Mouse (Mus musculus) left cerebral cortex, postnatal 10 days (tissue): ENCODE measurements around the gene Galntl6. TPM values are rescaled to one million over a fixed set of nuclear protein-coding genes. Genes with fewer than 3 reads are reported as not detected.

Experiments
- DNase-seq, 2 experiments: peaks; one replicate each; pipeline ENCODE4 v3.0.0; 2021 to 2022; ENCODE audit warnings: low spot score in 2 of 2, mixed read lengths in 1 of 2; ENCODE audit errors: extremely low spot score in 1 of 2
- intact Hi-C: fragments of 180-260 bp; cut with DNase I; formaldehyde crosslinking; loops from one replicate; pipeline ENCODE4 v1.15.1; 2025
- total RNA-seq, 2 experiments: library from RNA; stranded (reverse); gene quantifications; 2 replicates each; pipeline ENCODE4 v1.2.3; 2021

The Galntl6 gene
- total RNA-seq, result 10 to 100 TPM; 47.6 to 48.8 TPM

DNA sequence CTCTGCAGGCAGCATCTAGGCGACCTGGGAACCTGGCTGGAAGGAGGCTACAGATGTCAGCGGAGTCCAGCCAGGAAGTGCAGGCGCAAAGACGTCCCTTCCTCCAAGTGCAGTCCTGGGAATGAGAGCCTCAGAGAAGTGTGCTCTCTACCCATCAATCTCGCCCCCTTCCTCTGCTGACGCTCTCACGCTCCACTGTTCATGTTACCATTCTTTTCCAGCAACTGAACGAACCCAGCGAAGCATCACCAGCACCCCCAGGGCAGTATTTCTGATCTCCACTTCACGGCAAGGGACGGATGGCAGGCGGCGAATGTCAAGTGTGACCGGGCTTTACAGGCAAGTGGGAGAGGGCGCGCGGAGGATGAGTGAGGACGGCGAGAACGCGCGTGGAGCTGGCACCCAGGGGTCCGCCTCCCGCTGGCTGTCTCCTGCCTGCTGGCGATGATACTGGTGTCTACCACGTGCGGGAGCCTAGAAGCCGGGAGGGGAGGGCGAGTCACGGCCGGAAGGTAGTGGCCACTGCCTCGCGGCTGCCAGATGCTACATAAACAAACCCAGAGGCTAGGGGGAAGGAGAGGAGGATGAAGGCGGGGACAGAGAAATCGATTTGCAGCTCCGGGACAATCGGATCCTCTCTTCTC, at the start of gene Galntl6:
Gene Galntl6 (minus strand): TSS at position 445 of the 644 bp plus-strand sequence.
- intact Hi-C loops, result no loop called here
- peak; percentile 28 to 64 for DNase-seq

DNA sequence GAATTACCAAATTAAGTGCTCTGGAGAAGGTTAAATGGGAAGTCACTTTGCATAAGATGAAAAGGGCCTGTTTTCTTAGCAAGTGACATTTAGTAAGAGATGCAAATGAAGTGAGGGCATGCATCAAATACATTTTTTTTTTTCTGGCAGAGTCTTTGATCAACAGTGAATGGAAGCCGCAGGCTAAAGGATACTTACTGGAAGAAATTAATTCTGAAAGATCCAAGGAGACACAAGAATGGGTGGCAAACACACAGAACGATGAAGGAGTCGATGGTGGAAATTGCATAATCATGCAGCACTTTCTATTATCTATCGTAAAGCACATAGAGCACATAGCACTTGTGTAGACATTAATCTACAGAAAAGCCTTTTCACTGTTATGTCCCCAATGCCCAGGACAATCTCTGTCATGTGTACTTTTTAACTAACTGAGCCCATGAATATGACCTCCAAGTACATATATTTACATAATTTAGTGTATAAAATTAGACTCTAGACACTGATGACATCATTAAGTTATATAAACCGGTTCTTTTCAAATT, 44.8 kb upstream of the Galntl6 start:
- intact Hi-C loops, result no loop called here

DNA sequence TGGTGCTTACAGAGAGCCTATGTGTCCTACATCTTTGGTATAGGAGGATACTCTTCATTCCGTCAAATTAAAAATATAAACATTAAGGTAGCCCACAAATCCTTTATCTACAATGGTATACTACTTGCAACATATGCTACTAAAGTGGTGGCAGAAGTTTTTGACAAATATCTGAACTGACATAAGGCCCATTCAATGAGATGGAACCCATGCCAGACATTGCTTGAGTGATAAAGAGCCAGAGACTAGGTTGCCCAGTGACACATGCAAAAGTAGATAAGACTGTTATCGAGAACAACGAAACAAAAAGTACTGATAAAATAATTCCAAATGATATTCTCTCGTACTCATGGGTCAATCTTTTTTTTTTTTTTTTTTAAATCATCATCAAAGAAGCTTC, 31.3 kb upstream of the Galntl6 start:
- intact Hi-C loops, result no loop called here

More for the DNA sequence above, 44.8 kb upstream of the Galntl6 start:
- no peak for DNase-seq

DNA sequence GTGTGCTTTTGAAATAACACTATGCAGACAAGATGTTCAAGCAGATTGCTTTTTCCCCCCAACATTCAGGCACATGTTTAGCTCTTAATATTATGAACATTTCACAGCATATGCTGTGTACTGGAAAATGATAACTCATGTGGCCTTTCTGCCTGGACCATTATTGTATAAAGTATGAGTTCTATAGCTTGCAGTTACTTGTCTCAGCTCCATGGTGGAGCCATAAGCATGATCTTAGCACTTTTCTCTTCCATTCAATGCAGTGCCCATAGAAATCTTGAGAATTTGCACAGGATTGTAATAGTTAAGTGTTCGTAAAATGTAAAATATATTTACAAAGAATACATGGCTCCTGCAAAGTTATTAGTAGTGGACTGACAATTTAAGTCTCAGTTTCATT, 18.6 kb upstream of the Galntl6 start:
- intact Hi-C loops, result no loop called here
- no peak for DNase-seq

More for the DNA sequence above, 31.3 kb upstream of the Galntl6 start:
- no peak for DNase-seq

DNA sequence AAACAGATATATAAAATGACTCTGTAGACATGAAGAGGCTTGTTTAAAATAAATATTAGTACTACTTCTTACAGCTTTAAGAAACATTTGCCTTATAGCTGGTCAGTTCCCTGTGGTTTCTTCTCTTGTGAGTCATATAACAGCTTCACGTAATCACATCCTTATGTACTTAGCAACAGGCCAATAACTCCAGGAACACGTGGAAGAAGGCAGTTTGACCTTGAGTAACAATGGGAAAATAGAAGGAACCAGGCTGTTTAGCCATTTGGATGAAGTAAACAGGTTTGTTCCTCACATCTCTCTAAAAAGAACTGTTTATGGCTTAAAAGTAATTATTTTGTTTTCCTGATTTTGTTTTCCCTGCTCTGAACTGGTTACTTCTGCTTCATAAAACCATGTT, 2.7 kb upstream of the Galntl6 start:
- intact Hi-C loops, result no loop called here
- DNase-seq, result no peak

DNA sequence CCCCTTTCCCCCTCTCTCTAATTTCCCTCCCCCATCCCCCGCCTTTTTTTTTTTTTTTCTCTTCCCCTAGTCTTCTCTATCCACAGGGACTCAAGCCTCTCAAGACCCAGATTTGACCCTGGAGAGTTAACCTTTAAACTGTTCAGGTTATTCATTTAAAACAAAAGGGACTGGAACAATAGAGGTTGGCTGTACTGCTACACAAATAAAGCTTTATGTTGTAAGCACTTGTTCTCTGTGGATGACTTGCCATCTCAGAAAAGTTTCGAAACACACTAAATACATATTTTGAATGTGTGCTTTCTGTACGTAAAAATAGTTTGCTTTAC, 1.2 kb upstream of the Galntl6 start:
- intact Hi-C loops, result no loop called here
- DNase-seq, result no peak

DNA sequence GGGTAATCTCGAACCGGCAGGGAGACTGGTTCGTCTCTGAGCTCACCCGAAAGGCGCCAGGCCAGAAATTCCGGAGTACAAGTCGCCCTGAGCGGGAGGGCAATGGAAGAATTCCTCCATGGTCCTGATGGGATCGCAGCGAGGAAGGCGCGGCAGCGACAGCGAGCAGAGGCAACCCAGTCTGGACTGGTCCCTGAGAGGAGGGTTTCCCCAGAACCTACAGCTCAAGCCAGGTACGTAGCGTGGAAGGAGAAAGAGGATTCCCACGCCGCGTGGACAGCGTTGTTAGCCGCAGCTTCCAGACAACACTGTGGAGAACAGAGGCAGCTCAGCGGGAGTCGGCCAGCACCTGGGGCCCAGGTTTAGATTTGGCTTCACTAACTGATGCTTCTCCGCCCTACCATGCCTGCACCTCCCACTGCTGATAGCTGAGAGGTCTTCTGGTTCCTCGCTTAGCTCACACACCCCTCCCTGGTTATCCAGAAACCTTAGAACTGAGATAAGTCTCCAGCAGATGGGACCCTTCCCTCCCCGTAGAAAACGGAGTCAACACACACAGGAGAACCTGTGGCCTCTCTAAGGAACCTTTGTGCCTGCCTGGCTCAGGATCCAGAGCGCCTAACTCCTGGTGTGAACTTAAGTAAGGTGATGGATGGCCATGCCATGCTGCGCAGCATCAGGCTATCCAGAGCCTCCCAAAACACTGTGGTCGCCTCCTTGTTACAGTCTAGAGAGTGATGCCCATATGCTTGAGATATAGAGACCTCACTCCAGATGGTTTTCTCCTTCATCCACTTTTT, 600 bp upstream of the Galntl6 start:
- intact Hi-C loops, result no loop called here
- peak in 1 of 2 experiments; percentile 45 for DNase-seq

DNA sequence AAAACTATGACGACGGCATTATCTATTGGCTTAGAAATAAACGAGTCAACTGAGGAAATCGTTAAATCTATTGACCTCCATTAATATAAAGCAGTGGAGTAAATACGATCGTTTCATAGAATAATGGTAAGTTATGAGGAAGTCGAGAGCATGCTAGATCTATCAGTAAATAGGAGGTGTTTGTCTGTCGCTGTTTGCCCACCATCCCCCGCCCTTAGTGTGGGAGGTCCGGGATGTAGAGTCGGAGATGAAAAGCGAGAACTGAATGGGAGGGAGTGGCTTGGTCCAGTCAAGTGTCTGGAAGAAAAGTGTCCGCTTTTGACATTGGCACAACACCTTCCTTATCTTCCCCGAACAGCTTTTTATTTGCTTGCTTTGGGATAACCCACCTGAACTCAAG, 763 bp downstream of the Galntl6 start, which contains the start of gene BC030500:
Gene BC030500 (plus strand): TSS at position 79 of the 400 bp plus-strand sequence.
- no peak for DNase-seq
- intact Hi-C loops, result no loop called here

DNA sequence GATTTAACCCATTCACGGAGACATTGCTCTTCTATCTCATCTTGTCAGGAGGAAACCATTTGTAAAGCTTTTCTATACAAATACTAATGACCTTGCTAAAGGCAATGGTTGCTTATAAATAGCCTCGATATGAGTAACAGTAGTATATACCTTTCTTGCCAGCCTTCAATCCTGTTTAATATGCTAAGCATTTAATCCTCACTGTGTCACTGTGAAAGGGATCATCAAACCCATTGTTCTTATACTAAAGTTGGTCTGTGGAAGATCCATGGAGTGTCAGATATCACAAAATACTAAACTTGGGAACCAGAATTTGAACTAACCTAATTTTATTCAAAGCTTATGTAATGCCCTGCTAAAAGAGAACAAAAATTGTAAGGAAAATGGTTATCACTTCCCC, 8.0 kb downstream of the Galntl6 start:
- intact Hi-C loops, result no loop called here
- DNase-seq, result no peak

DNA sequence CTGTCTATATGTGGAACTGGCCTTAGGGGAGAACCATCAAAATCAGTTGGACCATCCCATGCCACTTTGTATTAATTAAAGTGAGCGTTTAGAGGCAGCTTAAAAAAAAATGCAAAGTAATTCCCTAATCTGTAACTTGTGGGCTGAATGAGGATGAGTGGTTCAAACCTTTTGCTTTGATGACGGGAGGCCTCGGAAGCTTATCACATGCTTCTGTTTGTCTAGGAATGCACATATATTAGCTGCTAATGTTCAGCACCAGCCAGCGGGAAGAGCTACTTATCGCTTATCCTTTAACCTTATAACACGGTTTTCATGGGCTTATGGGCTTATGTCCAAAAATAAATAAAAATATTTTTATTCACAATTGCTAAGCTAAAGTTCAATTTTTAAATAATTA, 16.5 kb downstream of the Galntl6 start:
- no peak for DNase-seq
- intact Hi-C loops, result no loop called here

DNA sequence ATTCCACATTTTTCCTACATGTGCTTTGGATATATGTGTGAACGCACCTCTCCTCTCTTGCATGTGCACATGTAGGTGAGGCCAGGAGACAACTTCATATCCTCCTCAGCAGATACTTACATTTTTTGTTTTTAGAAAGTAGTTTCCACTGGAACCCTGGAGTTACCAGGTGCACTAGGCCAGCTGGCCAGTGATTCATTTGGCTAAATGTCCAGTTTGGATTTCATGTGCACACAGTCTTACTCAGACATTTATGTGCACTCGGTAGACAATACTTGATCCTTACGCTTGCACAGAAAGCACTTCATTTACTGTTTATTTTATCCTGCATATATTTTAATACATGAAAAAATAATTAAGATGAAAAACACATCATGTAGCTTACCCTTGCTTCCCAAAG, 21.8 kb downstream of the Galntl6 start:
- no peak for DNase-seq

DNA sequence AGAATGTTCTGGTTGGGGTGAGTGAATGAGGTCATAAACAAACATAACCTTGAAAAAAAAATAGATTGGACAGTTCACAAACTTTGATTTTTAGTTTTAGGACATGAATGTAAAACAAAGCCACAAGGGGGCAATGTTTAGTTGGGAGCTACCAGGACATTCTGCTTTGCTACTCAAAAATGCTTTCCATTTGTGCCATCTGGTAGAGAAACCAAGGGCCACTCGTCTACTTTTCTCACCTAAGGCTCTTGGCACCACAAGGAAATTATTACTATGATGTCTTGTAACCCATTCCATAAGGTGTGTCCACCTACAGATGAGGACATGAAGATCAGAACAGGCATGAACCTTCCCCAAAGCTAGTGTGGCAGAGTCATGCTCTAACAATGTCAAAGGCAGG, 26.0 kb downstream of the Galntl6 start:
- DNase-seq, result no peak
- intact Hi-C loops, result no loop called here

More for the DNA sequence above, 21.8 kb downstream of the Galntl6 start:
- intact Hi-C loops, result no loop called here

DNA sequence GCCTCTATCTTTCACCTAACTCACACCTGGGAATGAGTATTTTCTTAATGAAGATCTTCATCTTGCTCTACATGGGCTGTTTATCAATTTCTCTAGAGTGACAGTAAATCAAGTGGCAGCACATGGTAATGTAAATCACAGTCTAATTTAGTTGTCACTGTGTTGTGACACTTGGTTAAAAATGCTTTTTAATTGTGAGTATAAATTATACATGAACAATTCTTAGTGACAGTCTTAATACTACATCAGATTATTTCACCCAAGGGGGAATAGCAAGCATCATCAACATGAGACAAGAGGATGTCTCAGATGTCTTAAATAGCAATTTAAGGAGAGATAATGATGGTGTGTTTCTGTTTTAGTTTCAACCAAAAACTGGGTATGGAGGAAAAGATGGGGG, 88.1 kb downstream of the Galntl6 start:
- DNase-seq, result no peak
- intact Hi-C loops, result no loop called here

DNA sequence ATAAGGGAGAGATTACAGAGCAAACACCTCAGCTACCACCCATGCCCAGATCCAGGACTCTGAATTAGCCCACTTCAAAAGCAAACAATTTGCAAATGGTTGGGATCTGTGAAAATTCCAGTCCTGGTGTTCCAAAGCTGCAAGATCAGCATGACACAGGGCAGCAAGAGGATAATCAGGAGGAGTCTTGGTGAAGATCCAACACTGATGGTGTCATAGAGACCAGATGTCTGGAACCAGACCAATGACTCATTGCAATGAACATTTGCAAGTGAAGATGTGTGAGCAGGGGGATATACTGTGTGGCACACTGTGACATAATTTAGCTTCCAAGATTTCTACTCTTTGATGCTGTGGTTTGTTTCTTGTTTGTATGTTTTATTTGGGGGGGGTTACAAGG, 107.2 kb downstream of the Galntl6 start:
- DNase-seq, result no peak
- intact Hi-C loops, result no loop called here

DNA sequence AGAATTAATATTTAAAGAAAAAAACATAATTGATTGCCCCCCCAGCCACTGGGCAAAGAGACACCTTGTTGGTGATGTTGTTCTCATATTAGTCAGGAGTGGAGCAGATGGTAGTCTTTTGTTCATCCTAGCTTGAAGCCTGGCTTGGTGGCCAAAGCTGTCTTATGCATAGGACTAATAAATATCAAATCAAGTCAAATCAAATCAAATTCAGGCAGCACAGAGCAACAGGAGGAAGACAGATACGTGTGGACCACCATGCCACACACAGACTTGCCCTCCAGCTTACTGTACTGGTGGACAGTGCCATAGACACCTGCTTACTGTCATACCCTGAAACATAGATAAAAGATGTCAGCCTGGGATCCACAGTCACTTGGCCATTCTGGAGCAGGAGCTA, 110.6 kb downstream of the Galntl6 start:
- no peak for DNase-seq
- intact Hi-C loops, result no loop called here

DNA sequence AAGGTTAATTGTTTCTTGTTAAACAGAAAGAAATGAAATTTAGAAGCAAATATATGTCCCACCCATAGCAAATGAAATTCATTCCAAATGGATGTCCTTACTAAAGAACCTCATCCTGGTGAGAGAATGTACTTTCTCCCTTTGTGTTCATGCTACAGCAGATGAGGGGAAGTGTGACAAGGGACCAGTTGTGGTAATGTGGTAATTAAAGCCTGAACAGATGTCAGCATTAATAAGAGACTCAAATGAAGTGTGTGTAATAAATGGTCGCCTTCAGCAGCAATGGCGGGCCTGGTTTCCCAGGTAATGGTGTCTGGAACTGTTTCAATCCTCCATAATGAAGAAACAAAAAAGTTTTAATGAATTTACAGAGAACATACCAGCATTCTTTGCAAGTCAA, 158.7 kb downstream of the Galntl6 start:
- no peak for DNase-seq
- intact Hi-C loops, result no loop called here

DNA sequence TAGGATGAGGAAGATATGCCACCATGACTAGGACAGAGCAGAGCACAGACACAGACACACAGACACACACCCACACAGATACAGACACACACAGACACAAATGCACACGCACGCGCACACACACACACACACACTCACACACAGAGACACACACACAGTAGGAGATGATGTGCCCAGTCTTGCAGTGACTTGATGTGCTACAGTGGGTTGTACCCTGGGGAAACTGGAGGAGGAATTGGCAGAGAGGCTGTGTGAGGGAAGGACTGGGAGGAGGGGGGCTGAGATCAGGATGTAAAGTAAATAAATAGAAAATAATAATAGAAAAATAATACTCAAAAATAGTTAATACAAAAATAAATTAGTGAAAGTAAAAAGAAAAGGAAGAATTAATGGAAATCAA, 174.5 kb downstream of the Galntl6 start:
- DNase-seq, result no peak
- intact Hi-C loops, result no loop called here

DNA sequence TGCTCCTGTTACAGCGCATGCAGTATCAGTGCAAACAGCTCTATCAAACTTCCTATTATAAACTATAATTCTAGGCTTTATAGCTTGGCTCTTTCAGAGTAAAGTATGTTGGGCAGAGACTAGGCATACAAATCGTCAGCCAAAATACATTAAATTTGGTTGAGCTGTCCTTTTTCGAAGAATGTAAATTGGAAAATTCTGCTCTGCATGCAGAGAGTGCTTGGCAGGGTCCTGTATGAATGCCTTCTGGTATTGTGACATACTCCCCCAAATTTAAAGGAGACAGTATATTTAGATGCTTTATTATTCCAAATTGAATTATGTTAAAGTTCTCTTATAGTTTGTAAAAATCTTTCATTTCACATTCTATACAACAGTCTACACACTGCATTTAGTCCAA, 220.7 kb downstream of the Galntl6 start:
- DNase-seq, result no peak
- intact Hi-C loops, result no loop called here

DNA sequence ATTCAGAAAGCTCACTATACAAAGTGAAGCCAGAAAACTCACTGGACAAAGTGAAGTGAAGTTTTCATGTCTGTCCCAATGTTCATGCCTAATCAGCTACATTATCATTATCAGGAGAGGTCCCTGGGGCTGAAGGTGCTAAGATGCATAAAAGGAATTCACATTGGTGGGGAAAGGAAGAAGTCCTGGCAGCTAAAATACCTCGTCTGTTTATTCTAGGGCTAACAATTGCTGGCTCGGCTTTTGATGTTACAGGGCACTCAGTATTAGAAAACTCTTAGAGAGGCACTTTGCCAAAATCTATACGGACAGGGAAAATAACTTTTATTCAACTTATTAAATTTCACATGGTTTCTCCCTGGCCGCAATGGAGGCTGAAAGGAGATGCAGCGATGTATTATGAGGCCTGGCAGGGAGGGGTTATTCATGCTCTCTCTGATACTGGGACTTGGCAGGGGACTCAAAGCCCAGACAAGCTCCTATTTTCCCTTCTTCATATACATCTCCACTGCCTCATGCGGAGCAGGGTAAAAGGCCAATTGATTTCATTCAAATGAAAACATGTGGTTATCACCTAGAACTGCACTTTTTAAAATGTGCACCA, 234.5 kb downstream of the Galntl6 start:
- DNase-seq, result no peak
- intact Hi-C loops, result no loop called here

DNA sequence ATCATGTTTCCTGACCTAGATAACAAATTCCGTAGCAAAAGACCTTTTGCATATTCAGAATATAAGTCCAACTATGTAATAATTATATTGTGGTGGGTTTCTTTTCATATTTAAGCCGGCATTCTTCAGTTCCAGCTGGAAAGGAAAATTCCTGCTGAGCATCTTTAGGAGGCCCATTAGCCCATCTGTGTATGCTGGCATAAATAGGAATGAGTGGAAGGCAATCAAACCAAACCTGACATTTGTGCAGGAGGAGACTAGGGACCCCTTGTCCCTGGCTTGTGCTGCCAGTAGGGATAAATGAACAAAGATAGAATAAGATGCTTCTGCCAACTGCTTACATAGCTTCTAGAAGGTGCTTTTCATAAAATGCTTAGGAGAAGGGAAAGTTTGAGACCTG, 243.4 kb downstream of the Galntl6 start:
- no peak for DNase-seq
- intact Hi-C loops, result loop anchor here (10.0 kb wide), 1 partner anchor 1776 kb away; no protein-coding TSS in a partner anchor
